Mouse (Mus musculus) frontal cortex, postnatal 14 days (tissue): ENCODE data around the gene A930033H14Rik.

Experiments
- DNase-seq, 2 experiments: peaks; one replicate each; pipeline ENCODE4 v3.0.0; 2022; ENCODE audit warnings: low spot score in 2 of 2

The A930033H14Rik gene

GRCm38 (mm10) chr10:69237185-69237584 lies 24.3 kb upstream of the A930033H14Rik start:
- no peak for DNase-seq

- no peak for DNase-seq
Measured at GRCm38 (mm10) chr10:69225951-69226350, 13.1 kb upstream of the A930033H14Rik start.

- no peak for DNase-seq
Measured at GRCm38 (mm10) chr10:69225471-69225870, 12.6 kb upstream of the A930033H14Rik start.

- no peak for DNase-seq
Measured at GRCm38 (mm10) chr10:69224276-69224675, 11.4 kb upstream of the A930033H14Rik start.

GRCm38 (mm10) chr10:69223232-69223631 lies 10.3 kb upstream of the A930033H14Rik start:
- DNase-seq, result no peak

- no peak for DNase-seq
Measured at GRCm38 (mm10) chr10:69221955-69222354, 9.1 kb upstream of the A930033H14Rik start.

GRCm38 (mm10) chr10:69221148-69221547 lies 8.2 kb upstream of the A930033H14Rik start:
- DNase-seq, result no peak

- DNase-seq, result no peak
Measured at GRCm38 (mm10) chr10:69220296-69220695, 7.4 kb upstream of the A930033H14Rik start.

GRCm38 (mm10) chr10:69219289-69219626 lies 6.4 kb upstream of the A930033H14Rik start:
- DNase-seq, result no peak

- no peak for DNase-seq
Measured at GRCm38 (mm10) chr10:69218458-69219288, 5.8 kb upstream of the A930033H14Rik start.

GRCm38 (mm10) chr10:69217127-69217690 lies 4.3 kb upstream of the A930033H14Rik start:
- DNase-seq, result no peak

GRCm38 (mm10) chr10:69213986-69214385 lies 1.1 kb upstream of the A930033H14Rik start:
- DNase-seq, result no peak

GRCm38 (mm10) chr10:69213451-69213877 lies 566 bp upstream of the A930033H14Rik start:
- no peak for DNase-seq

GRCm38 (mm10) chr10:69211976-69212375 lies 922 bp downstream of the A930033H14Rik start:
- no peak for DNase-seq

- DNase-seq, result no peak
Measured at GRCm38 (mm10) chr10:69211560-69211959, 1.3 kb downstream of the A930033H14Rik start.

GRCm38 (mm10) chr10:69210659-69211058 lies 2.2 kb downstream of the A930033H14Rik start:
- no peak for DNase-seq

GRCm38 (mm10) chr10:69210006-69210405 lies 2.9 kb downstream of the A930033H14Rik start:
- DNase-seq, result no peak

GRCm38 (mm10) chr10:69208705-69209104 lies 4.2 kb downstream of the A930033H14Rik start:
- no peak for DNase-seq

- no peak for DNase-seq
Measured at GRCm38 (mm10) chr10:69207981-69208630, 4.8 kb downstream of the A930033H14Rik start.

GRCm38 (mm10) chr10:69207481-69207880 lies 5.4 kb downstream of the A930033H14Rik start:
- DNase-seq, result no peak

GRCm38 (mm10) chr10:69206081-69206480 lies 6.8 kb downstream of the A930033H14Rik start:
- DNase-seq, result no peak

- no peak for DNase-seq
Measured at GRCm38 (mm10) chr10:69204677-69205400, 8.1 kb downstream of the A930033H14Rik start.
